Mouse (Mus musculus) lung, adult 18-20 months (tissue): ENCODE data around the gene Bicc1.

Source experiments
- DNase-seq, 2 experiments: peaks; one replicate each; pipeline ENCODE4 v3.0.0; 2022; ENCODE audit warnings: mixed read lengths in 2 of 2

The Bicc1 gene

DNA sequence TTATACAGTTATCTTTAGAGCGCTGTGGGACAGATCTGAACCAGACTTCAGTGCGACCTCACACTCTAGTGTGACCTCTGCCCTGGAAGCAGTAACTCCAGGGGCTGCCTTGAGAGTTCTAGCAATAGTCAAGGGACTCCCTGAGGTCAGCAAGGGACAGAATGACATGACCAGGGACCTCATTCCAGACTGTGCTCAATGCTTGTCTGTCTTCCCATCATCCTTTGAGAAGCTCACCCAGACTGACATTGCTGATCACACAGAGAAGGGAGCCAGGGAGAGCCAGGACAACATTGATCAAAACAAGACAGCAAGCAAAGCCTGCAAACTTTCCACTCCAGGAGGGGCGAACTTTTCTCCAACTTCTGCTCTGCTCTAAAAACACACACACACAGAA is 38.7 kb downstream of the Bicc1 start:
- DNase-seq: no peak

DNA sequence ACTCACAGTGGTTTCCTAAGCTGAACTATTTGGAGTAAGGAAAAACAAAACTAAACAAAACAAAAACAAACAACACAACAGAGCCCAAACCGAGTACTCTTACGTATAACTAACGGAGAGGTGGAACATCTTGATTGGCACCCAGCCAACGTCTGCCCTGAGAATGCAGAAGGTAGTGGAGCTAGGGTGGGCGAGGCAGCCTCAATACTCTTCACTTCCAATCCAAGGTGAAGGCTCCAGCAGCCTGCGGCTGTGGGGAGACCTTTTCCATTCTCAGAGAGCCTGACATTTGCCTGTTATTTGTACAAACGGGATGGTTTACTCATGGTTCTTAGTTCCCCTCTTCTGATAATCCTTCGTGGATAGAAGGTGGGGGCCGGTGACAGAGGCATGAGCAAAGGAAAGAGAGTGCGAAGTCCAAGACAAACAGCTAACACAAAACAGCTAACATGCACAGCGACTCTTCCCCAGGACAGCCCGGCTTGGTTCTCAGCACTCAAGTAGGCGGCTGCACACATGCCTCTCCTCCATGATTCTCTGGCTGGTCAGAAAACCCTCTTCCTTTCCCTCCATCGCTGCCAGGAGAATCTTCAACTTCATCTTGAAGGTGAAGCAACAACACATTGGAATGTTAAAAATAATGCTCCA is 39.3 kb downstream of the Bicc1 start:
- no peak for DNase-seq

- DNase-seq: peak; percentile 16 to 32
Measured at GRCm38 (mm10) chr10:71119120-71119847, 40.2 kb downstream of the Bicc1 start.

GRCm38 (mm10) chr10:71117766-71118165 is 41.7 kb downstream of the Bicc1 start:
- no peak for DNase-seq

DNA sequence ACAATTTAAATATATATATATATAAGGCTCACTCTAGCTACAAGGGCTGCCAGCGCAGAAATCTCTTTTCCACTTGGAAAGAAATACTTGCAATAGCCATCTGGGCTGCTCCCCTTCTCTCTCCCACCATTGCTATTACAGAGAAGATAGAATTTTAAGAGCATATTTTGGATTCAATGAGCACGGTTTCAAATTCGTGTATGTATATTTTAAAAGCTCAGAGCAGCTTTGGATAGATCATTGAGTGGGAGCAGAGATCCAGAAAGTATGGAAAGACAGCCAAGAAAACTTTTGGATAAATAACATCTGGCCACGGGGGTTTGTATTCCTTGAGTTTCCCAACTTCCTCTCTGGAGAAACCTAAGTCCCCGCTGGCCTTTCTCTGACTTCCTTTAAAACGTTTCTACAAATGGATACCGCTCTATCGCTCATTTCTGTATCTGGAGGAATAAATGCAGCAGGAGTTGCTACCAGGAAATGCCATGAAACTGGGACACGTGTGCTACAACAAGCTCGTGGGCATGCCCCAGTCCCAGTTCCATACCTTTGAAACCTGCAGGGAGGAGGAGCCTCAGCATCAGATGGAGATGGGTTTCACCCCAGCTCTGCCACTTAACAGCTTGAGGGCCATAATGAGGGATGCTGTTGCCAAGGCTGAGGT is 45.1 kb downstream of the Bicc1 start:
- no peak for DNase-seq

DNA sequence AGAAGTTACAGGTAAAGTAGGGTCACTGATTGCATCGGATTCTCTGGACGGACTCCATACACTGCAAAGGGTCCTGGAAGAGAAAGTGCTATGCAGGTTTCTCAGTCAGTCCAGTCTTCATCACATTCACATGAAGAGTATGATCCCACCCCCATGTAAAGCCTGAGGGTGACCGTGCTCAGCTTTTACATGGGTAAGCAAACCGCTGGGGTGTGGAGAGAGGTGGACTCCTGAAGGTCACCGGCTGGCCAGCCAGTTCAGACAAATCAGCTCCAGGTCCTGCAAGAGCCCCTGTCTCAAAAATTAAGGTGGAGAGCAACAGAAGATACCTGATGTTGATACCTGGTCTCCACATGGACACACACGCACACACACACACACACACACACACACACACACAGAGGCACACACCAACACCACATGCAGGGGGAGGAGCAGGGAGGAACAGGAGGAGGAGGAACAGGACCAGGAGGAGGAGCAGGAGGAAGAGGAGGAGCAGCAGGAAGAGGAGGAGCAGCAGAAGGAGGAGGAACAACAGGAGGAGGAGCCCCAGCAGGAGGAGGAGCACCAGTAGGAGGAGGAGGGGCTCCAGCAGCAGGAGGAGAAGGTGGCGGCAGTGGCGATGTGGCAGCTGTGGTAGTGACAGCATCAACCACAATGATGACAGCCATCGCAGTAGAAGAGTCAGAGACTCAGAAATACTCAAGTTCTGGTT is 52.9 kb downstream of the Bicc1 start:
- DNase-seq: no peak

DNA sequence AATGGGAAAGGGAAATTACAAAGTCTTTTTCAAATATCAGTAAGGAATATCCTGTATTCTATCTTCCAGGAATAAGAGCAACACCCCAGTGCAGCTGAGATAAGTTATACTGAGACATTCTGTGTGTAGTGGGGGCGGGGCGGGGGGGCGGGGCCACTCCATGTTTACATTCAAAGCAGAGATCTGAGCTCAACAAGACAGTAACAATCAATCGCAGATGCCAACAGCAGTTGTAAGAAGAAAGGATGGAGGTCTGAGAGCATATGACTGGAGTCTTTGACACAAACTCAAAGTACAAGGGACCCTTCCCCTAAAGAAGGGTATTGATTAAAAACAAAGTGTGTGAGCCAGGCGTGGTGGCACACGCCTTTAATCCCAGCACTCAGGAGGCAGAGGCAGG is 54.7 kb downstream of the Bicc1 start:
- DNase-seq: no peak

GRCm38 (mm10) chr10:71100815-71101499 is 58.5 kb downstream of the Bicc1 start:
- DNase-seq: no peak

GRCm38 (mm10) chr10:71094707-71095254 is 64.7 kb downstream of the Bicc1 start:
- DNase-seq: no peak

GRCm38 (mm10) chr10:71093312-71093711 is 66.2 kb downstream of the Bicc1 start:
- no peak for DNase-seq

- no peak for DNase-seq
Measured at GRCm38 (mm10) chr10:71087359-71087716, 72.2 kb downstream of the Bicc1 start.

DNA sequence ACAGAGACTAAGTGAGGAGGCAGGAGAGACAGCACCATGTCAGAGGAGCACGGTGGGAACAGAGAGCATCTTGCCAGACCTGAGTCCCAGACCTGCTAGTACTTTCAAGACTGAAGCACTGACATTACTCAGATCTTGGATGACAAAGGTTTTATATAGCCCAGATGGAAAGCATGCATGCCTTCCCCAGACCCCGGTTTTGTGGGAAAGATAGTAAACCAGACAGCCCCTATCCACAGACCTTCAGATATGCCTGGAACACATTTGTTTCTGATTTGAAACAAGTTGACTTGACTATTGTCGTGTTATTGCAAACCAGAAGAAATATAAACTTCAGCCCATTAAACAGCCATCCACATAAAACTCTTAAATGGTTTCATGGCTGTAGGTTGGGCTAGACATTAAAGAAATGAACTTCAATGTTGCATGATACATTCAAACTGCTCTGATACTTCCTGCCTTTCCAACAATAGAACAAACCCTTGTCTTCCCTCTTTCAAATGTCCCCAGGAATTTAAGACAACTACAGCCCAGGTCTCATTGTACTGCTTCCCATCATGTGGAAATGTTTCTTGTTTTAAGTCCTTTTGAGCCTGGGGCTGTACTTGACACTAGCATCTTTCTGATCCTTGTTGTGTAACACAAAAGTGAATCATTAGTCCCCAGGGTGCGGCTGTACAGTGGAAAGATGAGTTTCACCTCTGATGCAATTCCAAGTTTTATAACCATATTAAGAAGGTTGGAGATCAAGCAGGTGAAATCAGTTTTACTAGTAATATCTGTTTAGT is 72.7 kb downstream of the Bicc1 start:
- DNase-seq: no peak

GRCm38 (mm10) chr10:71082986-71083385 is 76.5 kb downstream of the Bicc1 start:
- DNase-seq: no peak

DNA sequence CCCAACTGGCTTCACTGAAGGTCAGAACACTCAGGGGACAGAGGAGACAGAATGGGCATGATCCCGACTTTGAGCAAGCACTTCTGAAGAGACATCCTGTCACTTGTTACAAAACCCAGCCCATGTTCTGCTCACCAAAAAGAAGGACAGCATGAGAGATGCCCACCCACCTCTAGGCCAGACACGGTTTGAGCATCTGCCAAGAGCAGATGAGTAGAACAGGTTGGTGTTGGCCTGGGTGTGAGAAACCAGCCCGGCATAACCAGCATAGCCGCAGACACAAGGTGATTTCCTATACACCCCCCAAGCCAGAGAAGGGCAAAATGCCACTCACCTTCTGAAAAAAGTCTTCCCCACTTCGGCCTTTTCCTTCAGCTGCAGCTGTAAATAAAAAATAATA is 80.6 kb downstream of the Bicc1 start:
- no peak for DNase-seq

DNA sequence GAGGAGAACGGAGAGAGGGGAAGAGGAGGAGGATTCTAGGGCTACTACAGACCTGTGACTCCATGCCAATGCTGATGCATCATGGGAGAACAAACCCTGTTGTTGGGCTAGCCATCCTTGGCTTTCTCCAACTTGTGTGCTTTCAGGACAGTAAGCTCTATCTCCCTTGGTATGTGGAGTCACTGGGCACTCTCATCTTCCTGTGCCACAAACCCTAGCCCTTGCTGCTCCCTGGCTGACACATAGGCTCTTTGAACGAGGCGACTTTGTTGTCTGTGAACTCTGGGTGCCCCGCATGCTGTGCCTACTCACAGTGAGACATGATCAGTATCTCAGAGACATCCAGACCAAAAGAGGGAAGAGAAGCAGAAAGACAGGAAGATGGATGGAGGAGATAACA is 94.5 kb downstream of the Bicc1 start:
- DNase-seq: no peak

- DNase-seq: no peak
Measured at GRCm38 (mm10) chr10:71064576-71064975, 94.9 kb downstream of the Bicc1 start.

- no peak for DNase-seq
Measured at GRCm38 (mm10) chr10:71062151-71062550, 97.3 kb downstream of the Bicc1 start.

- no peak for DNase-seq
Measured at GRCm38 (mm10) chr10:71060269-71060668, 99.2 kb downstream of the Bicc1 start.

DNA sequence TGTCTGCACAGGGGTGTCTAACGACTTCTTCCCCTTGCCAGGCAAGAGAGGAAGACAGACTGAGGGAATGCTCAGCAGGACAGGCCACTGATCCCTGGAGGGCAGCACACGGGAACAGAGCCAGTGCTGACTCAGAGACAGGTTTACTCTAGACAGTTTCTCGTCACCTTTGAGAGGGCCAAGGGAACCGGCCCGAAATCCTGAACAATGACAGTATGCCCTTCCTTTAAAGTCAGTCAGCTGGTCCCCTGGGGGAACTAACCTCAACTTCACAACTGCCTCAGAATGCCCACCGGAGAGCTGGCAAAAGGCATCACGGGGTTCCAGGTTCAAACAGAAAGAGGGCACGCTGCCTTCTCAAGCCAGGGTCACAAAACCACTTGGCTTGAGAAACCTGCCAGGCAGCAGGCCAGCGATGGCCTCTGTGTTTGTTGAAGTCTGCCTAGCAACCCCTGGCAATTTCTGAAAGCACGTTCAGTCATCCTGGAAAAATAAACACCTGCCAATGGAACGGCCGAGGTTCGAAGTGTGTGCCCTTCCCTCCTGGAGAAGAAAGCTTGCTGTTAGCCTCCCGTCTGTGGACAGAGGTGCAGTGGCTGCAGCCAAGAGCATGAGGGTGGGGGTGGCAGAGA is 100.8 kb downstream of the Bicc1 start:
- peak; percentile 83 to 85 for DNase-seq

DNA sequence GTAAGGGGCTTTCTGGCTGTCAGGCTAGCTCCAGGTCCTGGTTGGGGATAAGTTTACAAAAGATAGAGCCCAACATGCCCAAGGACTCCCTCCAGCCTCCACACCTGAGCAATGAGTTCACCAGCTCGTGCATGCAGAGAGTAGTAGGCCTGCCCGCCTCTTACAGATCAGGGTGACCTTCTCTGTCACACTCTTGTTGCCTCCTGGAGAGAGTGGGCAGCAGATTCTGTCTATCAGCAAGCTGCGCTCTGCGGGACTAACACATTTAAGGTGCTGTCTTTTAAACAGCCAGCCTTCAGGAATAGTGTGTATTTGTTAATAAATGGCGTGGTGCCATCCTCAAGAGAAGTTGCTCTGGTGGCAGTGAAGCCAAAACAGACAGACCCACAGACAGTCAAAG is 101.4 kb downstream of the Bicc1 start:
- no peak for DNase-seq

GRCm38 (mm10) chr10:71052748-71053147 is 106.8 kb downstream of the Bicc1 start:
- no peak for DNase-seq
